Mouse (Mus musculus): Measurements from ENCODE around the gene March9. TPM values are rescaled to one million over a fixed set of nuclear protein-coding genes. Genes with fewer than 3 reads are reported as not detected.
"Not testable (repeated sequence)": the region's sequence is repeated elsewhere in the genome, so short reads cannot be mapped to it uniquely, and the experiment has no call there.

March9 gene
- polyA plus RNA-seq, 1 experiment from 2014 or later, result 8.9 TPM

- Histone ChIP-seq H3K4me3 (peak overlapping the region; percentile 78), H3K27ac (peak overlapping the region; percentile 95), H3K36me3 (replicated peaks) (peaks cover 36% of the 10 kb centered on the region), H3K9ac (peak overlapping the region; percentile 62), H3K27me3 (replicated peaks) (no peaks in the 10 kb centered on the region), H3K4me1 (peaks cover 42% of the 10 kb centered on the region), H3K4me2 (peak overlapping the region; percentile 77), H3K9me3 (no peaks in the 10 kb centered on the region)
- 7% methylated on average over 30 of the region's 30 CpGs for WGBS
- peak; percentile 79 for ATAC-seq (replicated peaks)
Measured at GRCm38 (mm10) chr10:127069281-127070189, 9.6 kb upstream of the March9 start.

- Histone ChIP-seq H3K9ac (peak overlapping the region; percentile 62; the same call in 1 of the 2 replicates), H3K4me2 (peak overlapping the region; percentile 77), H3K9me3 (no peaks in the 10 kb centered on the region), H3K4me3 (peak overlapping the region; percentile 78), H3K27me3 (replicated peaks) (no peaks in the 10 kb centered on the region), H3K27ac (peak overlapping the region; percentile 27; the same call in 1 of the 2 replicates), H3K36me3 (replicated peaks) (peaks cover 36% of the 10 kb centered on the region), H3K4me1 (peaks cover 44% of the 10 kb centered on the region)
- WGBS, result 81% methylated on average over 9 of the region's 9 CpGs
- no peak for ATAC-seq (replicated peaks)
Measured at GRCm38 (mm10) chr10:127068360-127069038, 8.5 kb upstream of the March9 start.

DNA sequence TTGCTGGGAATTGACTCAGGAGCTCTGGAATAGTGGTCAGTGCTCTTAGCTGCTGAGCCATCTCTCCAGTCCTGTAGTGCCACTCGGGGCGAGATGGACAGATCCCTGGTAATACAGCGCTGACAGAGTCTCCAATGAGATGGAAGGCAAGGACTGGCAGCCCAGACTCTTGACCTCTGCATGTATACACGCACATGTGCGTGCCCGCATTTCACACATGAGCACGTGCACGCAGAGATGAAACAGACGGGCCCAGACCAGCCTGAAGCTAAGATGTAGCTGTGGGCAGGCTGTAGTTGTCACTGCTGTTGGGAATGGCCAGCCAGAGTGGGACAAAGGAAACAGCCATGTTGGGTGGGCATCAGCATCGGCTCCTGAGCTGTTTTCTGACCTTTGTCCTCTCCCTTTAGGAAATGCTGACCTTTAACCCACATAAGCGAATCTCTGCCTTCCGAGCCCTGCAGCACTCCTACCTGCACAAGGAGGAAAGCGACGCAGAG is 6.6 kb upstream of the March9 start:
- Histone ChIP-seq H3K4me2 (no peak overlapping the region), H3K27me3 (replicated peaks) (no peaks in the 10 kb centered on the region), H3K27ac (no peak overlapping the region), H3K36me3 (replicated peaks) (peaks cover 36% of the 10 kb centered on the region), H3K4me3 (no peak overlapping the region), H3K9ac (no peak overlapping the region), H3K4me1 (peaks cover 57% of the 10 kb centered on the region), H3K9me3 (no peaks in the 10 kb centered on the region)
- ATAC-seq (replicated peaks), result no peak
- WGBS, result 92% methylated on average over 14 of the region's 14 CpGs

- H3K27ac ChIP-seq, result no peak overlapping the region
- no peaks in the 10 kb centered on the region for H3K27me3 ChIP-seq (replicated peaks)
- no peak overlapping the region for H3K9ac ChIP-seq
- peaks cover 36% of the 10 kb centered on the region for H3K36me3 ChIP-seq (replicated peaks)
- peaks cover 58% of the 10 kb centered on the region for H3K4me1 ChIP-seq
- no peaks in the 10 kb centered on the region for H3K9me3 ChIP-seq
- H3K4me3 ChIP-seq, result no peak overlapping the region
- no peak overlapping the region for H3K4me2 ChIP-seq
- WGBS, result 89% methylated on average over 9 of the region's 9 CpGs
- no peak for ATAC-seq (replicated peaks)
Measured at GRCm38 (mm10) chr10:127065981-127066380, 6.0 kb upstream of the March9 start.

DNA sequence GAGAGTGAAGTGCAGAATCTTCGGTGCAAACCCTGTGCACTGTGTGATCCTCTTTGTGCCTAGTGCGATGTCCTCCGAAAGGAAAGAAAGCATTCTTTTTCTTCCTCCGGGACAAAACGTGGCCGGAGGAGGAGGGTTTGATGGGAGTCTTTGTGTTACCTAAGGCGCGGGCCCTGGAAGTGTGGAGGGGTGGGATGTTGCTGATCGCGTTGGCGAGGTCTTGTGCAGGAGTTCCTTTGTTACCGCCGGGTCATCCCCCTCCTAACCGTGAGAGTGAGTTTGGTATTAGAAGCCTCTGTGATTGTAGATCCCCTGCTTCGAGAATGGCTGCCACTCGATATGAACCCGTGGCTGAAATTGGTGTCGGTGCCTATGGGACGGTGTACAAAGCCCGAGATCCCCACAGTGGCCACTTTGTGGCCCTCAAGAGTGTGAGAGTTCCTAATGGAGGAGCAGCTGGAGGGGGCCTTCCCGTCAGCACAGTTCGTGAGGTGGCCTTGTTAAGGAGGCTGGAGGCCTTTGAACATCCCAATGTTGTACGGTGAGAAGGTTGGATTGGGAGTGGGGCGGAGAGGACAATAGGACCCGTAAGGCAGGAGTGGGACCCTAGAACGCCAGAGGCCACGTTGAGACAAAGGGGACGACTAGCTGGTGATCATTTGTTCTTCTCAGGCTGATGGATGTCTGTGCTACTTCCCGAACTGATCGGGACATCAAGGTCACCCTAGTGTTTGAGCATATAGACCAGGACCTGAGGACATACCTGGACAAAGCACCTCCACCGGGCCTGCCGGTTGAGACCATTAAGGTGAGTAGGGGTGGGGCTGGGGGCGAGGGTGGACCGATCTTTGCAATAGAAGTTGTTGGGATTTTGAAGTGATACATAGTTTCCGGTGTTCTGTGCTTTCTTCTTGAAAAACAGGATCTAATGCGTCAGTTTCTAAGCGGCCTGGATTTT is 4.2 kb upstream of the March9 start:
- peaks cover 36% of the 10 kb centered on the region for H3K36me3 ChIP-seq (replicated peaks)
- peak; percentile 3; the same call in 1 of the 2 replicates for ATAC-seq (replicated peaks)
- peak overlapping the region; percentile 83 for H3K4me2 ChIP-seq
- H3K4me3 ChIP-seq, result peak overlapping the region; percentile 83
- H3K9ac ChIP-seq, result peak overlapping the region; percentile 91
- peaks cover 50% of the 10 kb centered on the region for H3K4me1 ChIP-seq
- H3K9me3 ChIP-seq, result no peaks in the 10 kb centered on the region
- H3K27ac ChIP-seq, result peak overlapping the region; percentile 93
- 14% methylated on average over 37 of the region's 37 CpGs for WGBS
- no peaks in the 10 kb centered on the region for H3K27me3 ChIP-seq (replicated peaks)

DNA sequence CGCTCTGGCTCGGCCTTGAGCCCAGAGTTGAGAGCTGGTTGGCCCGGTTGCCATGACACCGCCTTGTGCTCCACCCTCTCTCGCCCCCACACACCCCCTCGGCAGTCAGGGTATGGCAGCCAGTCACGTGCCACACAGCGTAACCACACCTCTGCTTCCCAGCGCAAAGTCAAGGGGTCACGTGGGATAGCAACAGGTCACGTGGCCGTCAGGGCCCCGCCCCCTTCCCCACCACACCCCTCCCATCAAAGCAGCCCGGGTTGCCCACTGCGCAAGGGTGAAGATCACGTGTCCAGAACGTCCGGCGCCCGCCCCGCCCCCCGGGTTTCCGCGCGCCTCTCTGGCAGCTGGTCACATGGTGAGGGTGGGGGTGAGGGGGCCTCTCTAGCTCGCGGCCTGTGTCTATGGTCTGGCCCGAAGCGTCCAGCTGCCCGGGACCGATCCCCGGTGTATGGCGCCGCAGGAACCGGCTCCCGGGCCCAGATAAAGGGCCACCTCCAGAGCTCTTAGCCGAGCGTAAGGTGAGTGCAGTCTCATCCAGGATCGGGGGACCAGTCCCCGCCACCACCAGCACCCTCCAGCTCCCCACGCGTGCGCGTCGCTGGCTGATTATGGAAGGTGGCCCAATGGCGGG is 3.4 kb upstream of the March9 start, which contains the start of gene Cdk4:
TSS of gene Cdk4 (plus strand) at position 296 of the 634 bp plus-strand sequence.
- WGBS, result 0% methylated on average over 46 of the region's 46 CpGs
- peak within 1 kb of the TSS; percentile 83 for H3K4me3 ChIP-seq

GRCm38 (mm10) chr10:127062503-127062902 is 2.5 kb upstream of the March9 start:
- Histone ChIP-seq H3K36me3 (replicated peaks) (peaks cover 28% of the 10 kb centered on the region), H3K4me3 (peak overlapping the region; percentile 83; the same call in 1 of the 2 replicates), H3K4me2 (peak overlapping the region; percentile 56), H3K27ac (peak overlapping the region; percentile 84), H3K9me3 (no peaks in the 10 kb centered on the region), H3K9ac (no peak overlapping the region), H3K4me1 (peaks cover 51% of the 10 kb centered on the region), H3K27me3 (replicated peaks) (no peaks in the 10 kb centered on the region)
- no peak for ATAC-seq (replicated peaks)
- WGBS, result 87% methylated on average over 5 of the region's 5 CpGs

More for the DNA sequence above, 3.4 kb upstream of the March9 start, which contains the start of gene Cdk4:
- Histone ChIP-seq H3K9me3 (no peaks in the 10 kb centered on the region), H3K27ac (peak within 1 kb of the TSS; percentile 93), H3K36me3 (replicated peaks) (peaks cover 34% of the 10 kb centered on the region), H3K4me1 (peaks cover 48% of the 10 kb centered on the region), H3K27me3 (replicated peaks) (no peaks in the 10 kb centered on the region), H3K4me2 (peak within 1 kb of the TSS; percentile 83), H3K9ac (peak within 1 kb of the TSS; percentile 91)
- ATAC-seq (replicated peaks), result peak; percentile 90

GRCm38 (mm10) chr10:127062101-127062500 is 2.1 kb upstream of the March9 start:
- not testable (repeated sequence) for H3K4me2 ChIP-seq; H3K27me3 ChIP-seq (replicated peaks); H3K4me3 ChIP-seq; ATAC-seq (replicated peaks); H3K9me3 ChIP-seq; H3K9ac ChIP-seq
- H3K36me3 ChIP-seq (replicated peaks), result peaks cover 28% of the 10 kb centered on the region
- WGBS, result 84% methylated on average over 4 of the region's 4 CpGs
- H3K4me1 ChIP-seq, result peaks cover 54% of the 10 kb centered on the region
- H3K27ac ChIP-seq, result peak overlapping the region; percentile 97

DNA sequence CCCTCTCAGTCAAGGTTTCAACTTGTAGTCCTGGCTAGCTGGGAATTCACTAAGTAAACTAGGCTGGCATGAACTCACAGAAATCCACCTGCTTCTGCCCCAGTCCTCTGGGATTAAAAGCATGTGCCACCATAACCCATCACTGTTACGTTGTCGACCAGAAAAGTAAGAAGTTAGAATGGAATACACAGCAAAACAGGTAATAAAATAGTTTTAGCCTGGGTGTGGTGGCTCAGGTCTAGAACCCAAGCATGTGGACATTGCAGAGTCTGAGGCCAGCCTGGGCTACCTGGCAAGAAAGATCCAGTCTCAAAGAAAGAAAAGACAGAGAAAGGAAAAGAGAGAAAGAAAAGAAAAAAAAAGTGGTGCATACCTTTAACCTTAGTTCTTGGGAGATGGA is 1.5 kb upstream of the March9 start:
- Histone ChIP-seq H3K27ac (peak overlapping the region; percentile 97), H3K9me3 (no peaks in the 10 kb centered on the region), H3K4me1 (peaks cover 54% of the 10 kb centered on the region), H3K9ac (peak overlapping the region; percentile 90; the same call in 1 of the 2 replicates), H3K4me3 (peak overlapping the region; percentile 92), H3K4me2 (peak overlapping the region; percentile 84), H3K36me3 (replicated peaks) (peaks cover 27% of the 10 kb centered on the region), H3K27me3 (replicated peaks) (no peaks in the 10 kb centered on the region)
- 54% methylated on average over 2 of the region's 2 CpGs for WGBS
- ATAC-seq (replicated peaks), result no peak

- no peak for ATAC-seq (replicated peaks)
- Histone ChIP-seq H3K27me3 (replicated peaks) (no peaks in the 10 kb centered on the region), H3K27ac (peak overlapping the region; percentile 97), H3K36me3 (replicated peaks) (peaks cover 27% of the 10 kb centered on the region), H3K9me3 (no peaks in the 10 kb centered on the region), H3K4me3 (peak overlapping the region; percentile 92), H3K4me2 (peak overlapping the region; percentile 84), H3K4me1 (peaks cover 53% of the 10 kb centered on the region), H3K9ac (peak overlapping the region; percentile 90)
- 17% methylated on average over 5 of the region's 5 CpGs for WGBS
Measured at GRCm38 (mm10) chr10:127061085-127061484, 1.1 kb upstream of the March9 start.

Measured in midbrain, embryonic 15.5 days (tissue).